Mouse (Mus musculus) midbrain, embryonic 11.5 days (tissue): Measurements from ENCODE around the gene Hist2h4. TPM values are rescaled to one million over a fixed set of nuclear protein-coding genes. Genes with fewer than 3 reads are reported as not detected.
"Not testable (repeated sequence)": the region's sequence is repeated elsewhere in the genome, so short reads cannot be mapped to it uniquely, and the experiment has no call there.

Source experiments
- ATAC-seq: fragments of 200-750 bp; cut with Nextera tagmentation; 2 replicates; pipeline ENCODE4 v1.8.0; 2017; ENCODE audit warnings: moderate TSS enrichment, moderate library complexity; ENCODE audit not compliant: low FRiP score
- DNase-seq: peaks from one replicate; pipeline ENCODE4 v3.0.0; 2015; ENCODE audit warnings: low spot score; ENCODE audit errors: missing footprints
- H3K27ac ChIP-seq: fragments of 300-500 bp; sonication (generic); 2 replicates; pipeline ENCODE4 v1.5.1; 2014; ENCODE audit warnings: low read depth, low read length
- H3K27me3 ChIP-seq: fragments of 300-500 bp; sonication (generic); 2 replicates; pipeline ENCODE4 v1.6.1; 2014; ENCODE audit warnings: mild to moderate bottlenecking, low read length, moderate library complexity, mixed read lengths; ENCODE audit not compliant: control insufficient read depth, insufficient read depth
- H3K36me3 ChIP-seq: fragments of 300-500 bp; sonication (generic); 2 replicates; pipeline ENCODE4 v1.6.1; 2014; ENCODE audit warnings: mild to moderate bottlenecking, low read length, moderate library complexity, mixed read lengths; ENCODE audit not compliant: control insufficient read depth, insufficient read depth
- H3K4me1 ChIP-seq: fragments of 300-500 bp; sonication (generic); 2 replicates; pipeline ENCODE4 v1.6.1; 2014; ENCODE audit warnings: low read length; ENCODE audit not compliant: control insufficient read depth, insufficient read depth
- H3K4me2 ChIP-seq: fragments of 300-500 bp; sonication (generic); 2 replicates; pipeline ENCODE4 v1.6.1; 2014; ENCODE audit warnings: mild to moderate bottlenecking, moderate library complexity
- H3K4me3 ChIP-seq: fragments of 300-500 bp; sonication (generic); 2 replicates; pipeline ENCODE4 v1.5.1; 2014; ENCODE audit warnings: low read depth, low read length
- H3K9ac ChIP-seq: fragments of 300-500 bp; sonication (generic); 2 replicates; pipeline ENCODE4 v1.6.1; 2014; ENCODE audit warnings: low read length
- H3K9me3 ChIP-seq: fragments of 300-500 bp; sonication (generic); 2 replicates; pipeline ENCODE4 v1.6.1; 2016; ENCODE audit warnings: low read length; ENCODE audit not compliant: control insufficient read depth
- WGBS: fragments of 180-500 bp; shearing (Covaris S2); extraction: QIAGEN DNeasy Blood & Tissue Kit; methylation state at CpG from one replicate; pipeline ENCODE4 v1.1.7; 2014; 5-methylcytosine and 5-hydroxymethylcytosine counted together
- polyA plus RNA-seq: library from polyadenylated mRNA; unstranded; fragments of >200 nt; fragmentation: Nextera tagmentation; extraction: Ambion mirVana; gene quantifications from 2 replicates; pipeline ENCODE4 v1.2.1, GENCODE M21; 2014

The Hist2h4 gene
- polyA plus RNA-seq, 1 experiment from 2014 or later, result 5.4 TPM

DNA sequence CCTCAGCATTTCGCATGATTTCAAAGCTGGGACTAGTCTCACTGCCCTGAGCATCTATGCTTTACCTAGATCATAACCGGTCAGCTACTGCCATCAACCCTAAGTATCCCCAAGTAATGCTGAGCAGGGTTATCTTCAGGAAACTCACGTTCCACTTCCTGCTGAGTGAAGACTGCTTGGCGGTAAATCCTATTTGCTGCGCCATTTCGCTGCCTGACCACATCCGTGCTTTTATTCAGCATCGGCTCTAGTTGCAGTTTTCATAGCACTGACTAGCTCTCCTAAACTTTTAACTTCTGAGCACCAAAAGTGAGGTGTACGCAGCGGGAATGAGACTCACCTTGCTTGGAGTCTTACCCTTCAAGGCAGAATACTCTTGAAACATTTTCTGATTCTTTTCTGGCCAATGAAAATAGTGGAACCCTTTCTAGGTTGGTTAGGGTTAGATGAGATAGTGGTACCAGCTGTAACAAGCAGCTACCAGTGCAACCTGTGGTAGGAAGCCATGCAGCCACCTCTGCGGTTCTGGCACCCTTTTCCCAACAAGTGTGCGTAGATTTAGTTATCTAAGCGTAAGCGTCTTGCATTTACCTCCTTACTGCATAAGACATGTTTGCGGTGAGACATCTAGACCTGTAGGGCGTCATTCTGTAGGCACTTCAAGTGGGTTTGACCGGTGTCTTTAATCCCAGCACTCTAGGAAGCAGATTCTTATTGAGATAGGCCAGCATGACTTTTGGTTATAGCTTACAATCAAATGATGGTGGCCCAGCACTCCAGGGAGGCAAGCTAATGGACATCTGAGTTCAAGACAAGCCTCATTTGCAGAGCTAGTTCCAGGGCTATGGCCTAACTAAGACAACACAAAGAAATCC lies 10.7 kb upstream of the Hist2h4 start:
- Histone ChIP-seq H3K36me3 (no peaks in the 10 kb centered on the region), H3K9me3 (no peaks in the 10 kb centered on the region), H3K9ac (no peak overlapping the region), H3K4me1 (peaks cover 2% of the 10 kb centered on the region), H3K27me3 (no peaks in the 10 kb centered on the region), H3K27ac (no peak overlapping the region), H3K4me3 (no peak overlapping the region), H3K4me2 (no peak overlapping the region)
- DNase-seq (no peak), ATAC-seq (no peak)
- WGBS, result 91% methylated on average over 17 of the region's 17 CpGs

- H3K4me2 ChIP-seq, result peak within 1 kb of the TSS; percentile 82
- H3K9me3 ChIP-seq, result no peaks in the 10 kb centered on the region
- H3K4me1 ChIP-seq, result peaks cover 6% of the 10 kb centered on the region
- peak within 1 kb of the TSS; percentile 40 for H3K4me3 ChIP-seq
- ATAC-seq (peak; percentile 98), DNase-seq (peak; percentile 100)
- WGBS, result under 1% methylated on average over 45 of the region's 45 CpGs
- no peaks in the 10 kb centered on the region for H3K27me3 ChIP-seq
- H3K36me3 ChIP-seq, result no peaks in the 10 kb centered on the region
- H3K9ac ChIP-seq, result peak within 1 kb of the TSS; percentile 81
- H3K27ac ChIP-seq, result peak within 1 kb of the TSS; percentile 97
Observed at GRCm38 (mm10) chr3:96269511-96270474, 6.7 kb upstream of the Hist2h4 start, which contains the start of gene Hist2h2bb. Gene Hist2h2bb, plus strand, starts transcription at chr3:96269752.

DNA sequence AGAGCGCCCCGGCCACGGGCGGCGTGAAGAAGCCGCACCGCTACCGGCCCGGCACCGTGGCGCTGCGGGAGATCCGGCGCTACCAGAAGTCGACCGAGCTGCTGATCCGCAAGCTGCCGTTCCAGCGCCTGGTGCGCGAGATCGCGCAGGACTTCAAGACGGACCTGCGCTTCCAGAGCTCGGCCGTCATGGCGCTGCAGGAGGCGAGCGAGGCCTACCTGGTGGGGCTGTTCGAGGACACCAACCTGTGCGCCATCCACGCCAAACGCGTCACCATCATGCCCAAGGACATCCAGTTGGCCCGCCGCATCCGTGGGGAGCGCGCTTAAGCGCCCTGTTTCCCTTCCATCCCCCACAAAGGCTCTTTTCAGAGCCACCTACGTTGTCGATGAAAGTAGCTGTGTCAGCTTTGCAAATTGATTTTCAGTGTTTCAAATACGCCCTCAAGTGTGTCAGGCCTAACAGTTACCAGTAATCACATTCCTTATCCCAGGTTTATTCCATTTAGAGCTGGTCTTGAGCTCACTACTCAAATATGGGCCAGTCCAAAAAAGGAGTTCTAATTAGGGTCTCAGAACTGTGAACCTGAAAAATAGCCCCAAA lies 5.8 kb upstream of the Hist2h4 start:
- H3K4me3 ChIP-seq, result peak overlapping the region; percentile 40
- WGBS, result 0% methylated on average over 12 of the region's 44 CpGs
- not testable (repeated sequence) for H3K9me3 ChIP-seq, H3K27me3 ChIP-seq, H3K36me3 ChIP-seq
- H3K4me2 ChIP-seq, result peak overlapping the region; percentile 82
- ATAC-seq (peak; percentile 62), DNase-seq (peak; percentile 97)
- H3K27ac ChIP-seq, result peak overlapping the region; percentile 97
- H3K9ac ChIP-seq, result peak overlapping the region; percentile 81
- H3K4me1 ChIP-seq, result peaks cover 14% of the 10 kb centered on the region

GRCm38 (mm10) chr3:96268051-96268775 lies 5.1 kb upstream of the Hist2h4 start, which contains the start of gene Hist2h3b:
Gene Hist2h3b, plus strand, starts transcription at chr3:96268654.
- DNase-seq, result peak; percentile 97
- Histone ChIP-seq H3K4me3 (peak within 1 kb of the TSS; percentile 40), H3K9ac (peak within 1 kb of the TSS; percentile 81), H3K4me2 (peak within 1 kb of the TSS; percentile 82), H3K9me3 (no peaks in the 10 kb centered on the region), H3K36me3 (no peaks in the 10 kb centered on the region), H3K4me1 (peaks cover 16% of the 10 kb centered on the region), H3K27ac (peak within 1 kb of the TSS; percentile 97), H3K27me3 (no peaks in the 10 kb centered on the region)
- peak; percentile 62 for ATAC-seq
- WGBS, result 26% methylated on average over 28 of the region's 30 CpGs

DNA sequence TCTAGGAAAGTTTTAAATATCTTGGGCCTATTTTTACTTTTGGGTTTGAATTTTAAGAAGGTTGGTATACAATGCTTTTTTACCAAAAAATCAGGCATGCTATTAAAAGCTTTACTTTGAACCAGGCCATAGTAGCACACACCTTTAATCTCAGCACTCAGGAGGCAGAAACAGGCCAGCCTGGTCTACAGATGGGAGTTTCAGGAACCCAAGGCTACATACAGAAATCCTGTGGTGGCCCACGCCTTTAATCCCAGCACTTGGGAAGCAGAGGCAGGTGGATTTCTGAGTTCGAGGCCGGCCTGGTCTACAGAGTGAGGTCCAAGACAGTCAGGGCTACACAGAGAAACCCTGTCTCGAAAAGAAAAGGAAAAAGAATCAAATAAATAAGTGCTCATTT lies 4.4 kb upstream of the Hist2h4 start:
- 0 out of 2 replicates have a peak overlapping the region, but pooled peaks have one; percentile 30 for H3K9ac ChIP-seq
- WGBS, result 83% methylated on average over 4 of the region's 4 CpGs
- H3K27me3 ChIP-seq, result no peaks in the 10 kb centered on the region
- peak overlapping the region; percentile 87 for H3K27ac ChIP-seq
- H3K4me3 ChIP-seq, result no peak overlapping the region
- DNase-seq (no peak), ATAC-seq (no peak)
- no peaks in the 10 kb centered on the region for H3K36me3 ChIP-seq
- H3K4me2 ChIP-seq, result no peak overlapping the region
- no peaks in the 10 kb centered on the region for H3K9me3 ChIP-seq
- peaks cover 16% of the 10 kb centered on the region for H3K4me1 ChIP-seq

DNA sequence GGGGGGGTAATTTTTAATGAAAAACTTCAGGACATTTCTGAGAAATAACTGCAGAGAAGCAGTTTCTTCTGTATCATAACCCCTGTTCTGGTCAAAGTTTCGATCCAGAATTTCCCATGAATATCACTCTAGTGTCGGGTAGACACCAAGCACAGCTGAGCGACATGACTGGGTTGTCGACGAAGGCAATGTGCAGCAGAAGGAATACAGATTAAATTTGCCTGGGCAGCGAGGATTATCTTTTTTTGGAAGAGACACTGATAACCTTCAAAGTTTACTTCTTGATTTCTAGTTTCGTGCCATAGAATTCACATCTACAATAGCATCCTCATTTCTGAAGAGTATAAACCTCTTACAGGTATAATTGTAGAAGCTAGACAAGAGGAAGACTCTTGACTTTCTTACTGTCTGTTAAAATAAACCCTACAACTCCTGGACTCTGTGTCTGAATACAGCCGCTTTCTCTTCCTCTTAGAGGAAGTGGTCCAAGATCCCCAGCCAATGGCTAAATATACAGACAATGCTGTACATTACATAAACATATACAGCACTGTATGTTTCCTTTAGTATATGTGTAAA lies 3.1 kb upstream of the Hist2h4 start:
- no peak overlapping the region for H3K27ac ChIP-seq
- H3K4me1 ChIP-seq, result peaks cover 27% of the 10 kb centered on the region
- H3K9me3 ChIP-seq, result no peaks in the 10 kb centered on the region
- DNase-seq (no peak), ATAC-seq (no peak)
- H3K4me3 ChIP-seq, result no peak overlapping the region
- no peak overlapping the region for H3K4me2 ChIP-seq
- H3K36me3 ChIP-seq, result no peaks in the 10 kb centered on the region
- WGBS, result 88% methylated on average over 8 of the region's 8 CpGs
- no peaks in the 10 kb centered on the region for H3K27me3 ChIP-seq
- no peak overlapping the region for H3K9ac ChIP-seq

DNA sequence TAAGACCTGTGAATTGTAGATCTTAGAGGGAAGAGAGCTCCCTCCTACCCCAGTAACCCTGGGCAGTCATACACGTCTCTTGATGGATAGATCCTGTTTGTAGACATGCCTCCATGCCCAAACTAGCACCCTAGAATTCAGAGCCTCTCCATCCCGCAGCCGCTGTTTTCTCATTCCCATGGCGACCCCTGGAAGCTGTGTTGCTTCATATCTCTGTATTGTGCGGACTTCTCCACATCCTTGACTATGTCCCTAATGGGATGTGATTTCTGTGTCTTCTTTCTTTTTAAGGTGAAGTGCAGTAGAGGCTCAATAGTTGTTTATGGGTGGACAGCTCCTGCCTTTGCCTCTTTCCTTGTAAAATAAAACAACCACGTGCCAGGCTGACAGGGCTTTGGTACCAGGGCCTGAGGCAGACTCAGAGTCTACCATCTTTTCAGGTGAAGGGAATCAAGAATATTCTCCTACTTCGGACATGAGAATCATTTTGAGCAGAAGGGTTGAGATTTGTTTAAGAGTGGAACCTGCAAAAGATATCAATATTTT lies 1.4 kb upstream of the Hist2h4 start:
- no peaks in the 10 kb centered on the region for H3K36me3 ChIP-seq
- peak overlapping the region; percentile 98 for H3K27ac ChIP-seq
- no peak for DNase-seq
- H3K9ac ChIP-seq, result peak overlapping the region; percentile 90
- H3K4me2 ChIP-seq, result peak overlapping the region; percentile 83
- no peaks in the 10 kb centered on the region for H3K9me3 ChIP-seq
- peak overlapping the region; percentile 55 for H3K4me3 ChIP-seq
- WGBS, result 69% methylated on average over 7 of the region's 7 CpGs
- ATAC-seq, result no peak
- H3K27me3 ChIP-seq, result no peaks in the 10 kb centered on the region
- peaks cover 27% of the 10 kb centered on the region for H3K4me1 ChIP-seq
